Mouse (Mus musculus) kidney, postnatal 10 days (tissue): ENCODE results near the gene Tbx4.

Source experiments
- DNase-seq: peaks from one replicate; pipeline ENCODE4 v3.0.0; 2021; ENCODE audit warnings: mixed read lengths

The Tbx4 gene

GRCm38 (mm10) chr11:85910133-85910532, 23.9 kb downstream of the Tbx4 start:
- DNase-seq: no peak

DNA sequence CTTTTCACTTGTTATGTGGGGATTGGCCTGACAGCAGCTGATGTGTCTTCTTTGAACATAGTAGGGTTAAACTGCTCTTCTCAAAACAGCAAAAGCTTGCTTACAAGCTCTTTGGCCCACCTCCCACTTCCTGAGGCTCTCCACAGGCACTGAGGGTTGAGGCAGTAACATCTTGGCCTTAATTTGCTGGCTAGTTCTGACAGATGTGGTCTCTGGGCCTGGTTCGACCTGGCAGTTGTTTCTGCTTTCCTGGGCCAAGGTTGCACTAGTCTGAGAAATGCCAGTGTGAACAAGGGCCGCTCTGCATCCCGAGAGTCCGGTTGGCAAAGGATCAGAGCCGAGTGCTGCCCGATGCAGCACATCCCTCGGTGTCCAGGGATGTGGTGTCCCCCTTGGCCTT, 27.3 kb downstream of the Tbx4 start:
- DNase-seq: peak; percentile 31

GRCm38 (mm10) chr11:85917091-85917992, 31.1 kb downstream of the Tbx4 start:
- DNase-seq: no peak

DNA sequence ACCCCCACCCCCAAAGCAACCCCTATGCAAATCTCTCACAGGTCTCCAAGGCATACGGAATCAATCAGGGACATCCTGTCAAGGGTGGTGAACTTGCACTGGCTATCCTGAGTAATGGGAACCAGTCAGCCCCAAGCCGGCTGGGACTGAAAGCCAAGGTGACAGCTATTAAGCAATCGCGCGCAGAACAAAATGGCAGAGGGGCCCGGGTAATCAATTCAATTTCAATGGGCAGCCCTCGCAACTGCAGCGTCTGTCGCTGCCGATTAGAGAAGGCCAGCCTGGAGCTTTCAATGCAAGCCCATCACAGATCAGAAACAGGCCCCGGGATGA, 31.7 kb downstream of the Tbx4 start:
- no peak for DNase-seq

DNA sequence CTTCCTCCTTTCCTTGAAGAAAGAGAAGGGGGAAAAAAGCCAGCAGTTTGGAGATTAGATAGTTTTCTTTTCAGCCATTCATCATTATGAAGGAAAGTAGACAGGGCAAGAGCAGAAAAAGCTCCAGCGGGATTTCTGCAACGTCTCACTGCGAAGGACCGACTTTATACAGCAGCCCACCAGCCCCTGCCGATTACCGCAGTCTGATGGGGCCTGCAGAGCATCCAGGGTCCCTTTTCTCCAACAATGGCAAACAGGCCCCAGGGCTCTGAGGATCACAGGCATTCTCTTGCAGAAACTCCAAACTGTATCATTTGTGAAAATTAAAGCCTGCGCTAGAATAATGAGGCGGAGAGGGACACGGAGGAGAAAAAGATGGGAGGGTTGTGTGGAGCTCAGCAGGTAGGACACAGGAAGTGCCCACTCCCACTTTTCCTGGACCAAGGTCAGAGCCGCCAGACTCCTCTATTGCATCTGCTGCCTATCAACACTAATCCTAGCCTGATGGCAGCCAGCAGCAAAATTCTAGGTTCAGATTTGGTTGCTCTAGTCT, 32.2 kb downstream of the Tbx4 start:
- no peak for DNase-seq

- DNase-seq: peak; percentile 34
Measured at GRCm38 (mm10) chr11:85925294-85925743, 39.1 kb downstream of the Tbx4 start.

- no peak for DNase-seq
Measured at GRCm38 (mm10) chr11:85926287-85926764, 40.1 kb downstream of the Tbx4 start.

- no peak for DNase-seq
Measured at GRCm38 (mm10) chr11:85928106-85928505, 41.9 kb downstream of the Tbx4 start.

DNA sequence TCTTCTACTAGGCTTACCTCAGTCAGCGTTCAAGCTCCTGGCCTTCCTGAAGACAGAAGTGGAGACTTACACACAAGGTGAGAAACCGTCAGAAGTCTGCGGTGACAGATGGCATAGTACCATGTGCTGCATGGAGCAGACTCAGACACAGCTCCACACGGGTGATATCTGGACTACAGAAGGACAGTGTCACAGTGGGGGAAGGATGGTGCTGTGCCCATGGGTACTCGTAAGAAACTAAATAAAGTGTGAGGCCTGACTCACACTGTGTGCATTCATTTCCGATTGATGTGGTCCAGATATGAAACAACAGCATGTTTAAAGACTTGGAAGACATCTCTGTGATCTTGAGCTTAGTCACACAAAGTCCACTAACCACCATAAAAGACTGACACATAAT, 43.4 kb downstream of the Tbx4 start:
- DNase-seq: no peak

- DNase-seq: peak; percentile 64
Measured at GRCm38 (mm10) chr11:85941785-85942570, 55.8 kb downstream of the Tbx4 start.

GRCm38 (mm10) chr11:85948765-85949164, 62.5 kb downstream of the Tbx4 start:
- no peak for DNase-seq

GRCm38 (mm10) chr11:85949749-85950148, 63.5 kb downstream of the Tbx4 start:
- DNase-seq: no peak

DNA sequence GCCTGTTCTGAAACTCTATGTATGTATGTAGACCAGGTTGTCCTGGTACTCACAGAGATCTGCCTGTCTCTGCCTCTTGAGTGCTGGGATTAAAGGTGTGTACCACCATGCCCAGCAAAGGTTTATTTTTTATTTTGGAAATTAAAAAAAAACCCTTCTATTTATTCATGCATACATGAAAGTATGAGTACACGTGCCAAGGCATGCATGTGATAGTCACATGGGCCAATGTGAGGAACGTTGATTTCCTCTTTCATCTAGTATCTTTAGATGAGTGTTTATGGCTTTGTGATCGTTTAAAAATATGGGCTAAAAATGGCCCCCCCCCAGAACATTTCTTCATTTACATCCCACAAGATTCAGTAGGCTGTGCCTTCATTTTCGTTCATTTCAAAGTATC, 66.3 kb downstream of the Tbx4 start:
- DNase-seq: no peak

DNA sequence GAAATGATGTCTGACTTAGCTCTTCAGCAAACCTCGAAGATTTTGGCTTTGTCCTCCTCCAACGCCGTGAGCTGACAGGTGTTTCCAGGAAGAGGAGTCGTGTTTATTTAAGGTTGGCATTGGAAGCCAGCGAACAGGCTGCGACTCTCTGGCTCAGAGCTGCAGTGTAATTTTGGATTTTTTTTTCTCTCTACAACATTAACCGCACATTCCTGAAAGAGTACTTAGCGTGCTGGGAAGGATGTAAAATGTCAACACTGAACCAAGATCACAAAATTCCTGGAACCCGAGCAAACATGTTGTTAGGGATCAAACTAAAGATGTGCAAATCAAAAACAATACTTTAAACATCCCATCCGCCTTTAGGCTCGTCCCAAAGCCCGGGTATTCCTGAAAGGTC, 69.4 kb downstream of the Tbx4 start:
- no peak for DNase-seq

DNA sequence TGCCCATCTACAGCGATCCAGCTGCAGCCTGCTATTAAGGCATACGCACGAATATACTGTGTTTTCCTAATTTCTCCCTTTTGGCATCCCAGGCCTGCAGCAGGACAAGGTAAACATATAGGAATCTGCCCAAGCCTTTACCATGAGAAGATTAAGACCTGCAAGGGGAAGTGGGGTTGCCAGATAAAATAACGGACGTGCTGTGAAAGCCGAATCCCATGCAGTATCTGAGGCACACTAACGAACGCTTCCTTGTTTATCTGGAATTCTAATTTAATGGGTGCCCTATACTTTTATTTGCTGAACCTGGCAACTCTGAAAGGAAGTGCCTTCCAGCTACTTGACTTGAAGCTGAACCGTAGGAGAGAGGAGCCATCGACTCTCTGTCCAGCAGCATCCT, 70.2 kb downstream of the Tbx4 start:
- no peak for DNase-seq

GRCm38 (mm10) chr11:85956950-85957778, 70.9 kb downstream of the Tbx4 start:
- DNase-seq: no peak

- no peak for DNase-seq
Measured at GRCm38 (mm10) chr11:85959837-85960236, 73.6 kb downstream of the Tbx4 start.

DNA sequence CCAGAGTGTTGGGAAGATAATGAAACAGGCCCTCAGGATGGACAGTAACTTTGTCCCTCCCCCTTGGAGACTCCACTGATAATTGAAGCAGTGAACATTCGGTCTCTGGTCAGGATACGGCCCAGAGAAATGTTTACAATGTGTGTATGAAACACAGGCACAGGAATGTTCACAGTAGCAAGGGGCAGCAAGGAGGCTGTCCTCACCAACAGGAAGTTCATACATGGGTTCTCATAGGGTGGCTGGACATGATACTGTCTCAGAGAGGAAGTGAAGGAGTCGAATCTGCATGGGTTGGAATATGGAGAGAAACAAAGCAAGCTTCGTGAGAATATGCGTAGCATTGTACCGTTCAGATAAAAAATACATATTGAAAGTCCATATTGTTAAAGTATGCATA, 74.1 kb downstream of the Tbx4 start:
- no peak for DNase-seq

- no peak for DNase-seq
Measured at GRCm38 (mm10) chr11:85961498-85961897, 75.3 kb downstream of the Tbx4 start.
